Mouse (Mus musculus) thymus, postnatal 4 days (tissue): ENCODE data around the gene Armcx3.
A peak's percentile ranks its signal among the peaks of the same experiment; 100 is the strongest.
"Not testable (repeated sequence)": the region's sequence is repeated elsewhere in the genome, so short reads cannot be mapped to it uniquely, and the experiment has no call there.

Experiments used
- DNase-seq: peaks from one replicate; pipeline ENCODE4 v3.0.0; 2021

The Armcx3 gene

GRCm38 (mm10) chrX:134756434-134757292 is at the start of gene Armcx3:
Gene Armcx3 (plus strand): TSS chrX:134756595.
- DNase-seq: peak; percentile 62

DNA sequence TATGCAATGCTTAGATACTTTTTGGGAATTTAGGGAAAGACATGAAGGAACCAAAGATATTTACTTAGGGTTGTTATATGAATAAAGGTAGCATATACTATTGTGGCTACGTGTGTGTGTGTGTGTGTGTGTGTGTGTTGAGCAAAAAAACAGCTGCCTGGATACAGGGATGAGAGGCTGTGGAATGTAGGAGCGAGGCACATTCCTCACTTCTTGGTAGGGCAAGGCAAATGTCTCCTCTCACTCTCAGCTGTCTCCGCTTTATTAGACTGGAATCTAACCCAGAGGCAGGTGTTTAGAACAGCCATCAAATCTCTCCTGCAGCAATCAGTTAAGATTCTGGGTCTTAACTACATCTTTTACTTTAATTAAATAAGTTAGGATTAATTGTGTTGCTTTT is 39.5 kb upstream of the Armcx3 start:
- DNase-seq: no peak

GRCm38 (mm10) chrX:134717752-134718308 is 38.6 kb upstream of the Armcx3 start, which contains the start of gene Armcx1:
Gene Armcx1 (plus strand): TSS chrX:134717963.
- peak; percentile 46 for DNase-seq

- peak; percentile 41 for DNase-seq
Observed at GRCm38 (mm10) chrX:134718524-134718923, 37.9 kb upstream of the Armcx3 start.

DNA sequence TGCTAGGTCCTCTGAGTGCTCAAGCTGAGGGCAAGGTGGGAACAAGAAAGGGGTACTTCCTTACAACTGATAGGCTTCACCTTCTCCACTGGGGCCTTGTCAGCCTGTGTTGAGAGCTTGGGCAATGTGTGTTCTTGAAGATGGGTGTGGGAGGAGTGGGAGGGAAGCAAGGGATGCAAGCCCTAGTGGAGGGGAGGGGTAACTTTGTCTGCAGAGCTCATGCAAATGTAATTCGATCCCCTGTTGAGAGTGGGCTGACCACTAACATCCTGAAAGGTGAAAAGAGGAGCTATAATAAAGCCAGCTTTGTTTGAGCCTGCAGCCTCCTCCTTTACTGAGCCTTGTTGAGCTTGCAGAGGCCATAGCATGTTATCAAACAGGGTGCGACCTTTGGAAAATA is 32.6 kb upstream of the Armcx3 start:
- not testable (repeated sequence) for DNase-seq

GRCm38 (mm10) chrX:134729778-134730177 is 26.6 kb upstream of the Armcx3 start:
- no peak for DNase-seq

- DNase-seq: no peak
Observed at GRCm38 (mm10) chrX:134737796-134738195, 18.6 kb upstream of the Armcx3 start.

- DNase-seq: no peak
Observed at GRCm38 (mm10) chrX:134739160-134739559, 17.2 kb upstream of the Armcx3 start.

- DNase-seq: no peak
Observed at GRCm38 (mm10) chrX:134741862-134742261, 14.5 kb upstream of the Armcx3 start.

DNA sequence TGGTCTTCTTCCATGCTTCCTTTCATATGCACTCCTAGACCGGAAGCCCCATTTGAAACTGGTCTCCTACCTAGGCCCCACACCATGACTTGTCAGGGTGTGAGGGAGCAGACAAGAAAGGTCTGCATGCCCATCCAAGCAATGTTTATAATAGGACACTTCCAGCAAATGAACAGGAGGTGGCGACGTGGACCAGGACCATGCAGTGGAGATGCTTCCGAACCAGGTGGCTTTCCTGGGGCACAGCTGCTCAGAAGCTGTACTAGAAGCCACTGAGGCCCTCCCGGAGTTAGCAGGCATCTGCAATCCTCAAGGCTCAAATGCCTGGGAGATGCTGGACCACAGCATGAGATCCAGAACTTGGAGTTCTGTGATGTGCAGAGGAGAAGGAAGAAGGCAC is 9.9 kb upstream of the Armcx3 start:
- peak; percentile 63 for DNase-seq

GRCm38 (mm10) chrX:134750764-134751592 is 5.4 kb upstream of the Armcx3 start, which contains the start of gene Armcx6:
Gene Armcx6 (minus strand): TSS chrX:134751417.
- DNase-seq: peak; percentile 77

GRCm38 (mm10) chrX:134751910-134752309 is 4.5 kb upstream of the Armcx3 start:
- DNase-seq: no peak

DNA sequence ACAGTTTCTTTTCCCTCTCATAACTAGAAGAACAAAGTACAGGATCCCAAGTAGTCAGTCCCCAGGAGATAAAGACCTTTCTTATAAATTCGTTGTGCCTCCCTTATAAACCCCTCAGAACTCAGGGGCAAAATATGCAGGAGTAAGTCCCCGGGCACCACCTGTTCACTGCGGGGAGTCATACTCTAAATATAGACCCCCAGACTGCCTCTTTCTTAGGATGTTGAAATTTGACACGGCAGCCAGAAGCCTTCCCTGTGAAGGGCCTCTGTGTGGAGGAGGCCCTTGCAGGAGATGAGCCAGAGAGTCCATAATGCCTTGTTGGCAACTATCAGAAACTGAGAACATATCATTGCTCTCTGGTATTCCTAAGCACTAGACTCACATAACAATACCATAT is 3.8 kb upstream of the Armcx3 start:
- DNase-seq: no peak

- DNase-seq: no peak
Observed at GRCm38 (mm10) chrX:134757293-134757995, 1.0 kb downstream of the Armcx3 start.

DNA sequence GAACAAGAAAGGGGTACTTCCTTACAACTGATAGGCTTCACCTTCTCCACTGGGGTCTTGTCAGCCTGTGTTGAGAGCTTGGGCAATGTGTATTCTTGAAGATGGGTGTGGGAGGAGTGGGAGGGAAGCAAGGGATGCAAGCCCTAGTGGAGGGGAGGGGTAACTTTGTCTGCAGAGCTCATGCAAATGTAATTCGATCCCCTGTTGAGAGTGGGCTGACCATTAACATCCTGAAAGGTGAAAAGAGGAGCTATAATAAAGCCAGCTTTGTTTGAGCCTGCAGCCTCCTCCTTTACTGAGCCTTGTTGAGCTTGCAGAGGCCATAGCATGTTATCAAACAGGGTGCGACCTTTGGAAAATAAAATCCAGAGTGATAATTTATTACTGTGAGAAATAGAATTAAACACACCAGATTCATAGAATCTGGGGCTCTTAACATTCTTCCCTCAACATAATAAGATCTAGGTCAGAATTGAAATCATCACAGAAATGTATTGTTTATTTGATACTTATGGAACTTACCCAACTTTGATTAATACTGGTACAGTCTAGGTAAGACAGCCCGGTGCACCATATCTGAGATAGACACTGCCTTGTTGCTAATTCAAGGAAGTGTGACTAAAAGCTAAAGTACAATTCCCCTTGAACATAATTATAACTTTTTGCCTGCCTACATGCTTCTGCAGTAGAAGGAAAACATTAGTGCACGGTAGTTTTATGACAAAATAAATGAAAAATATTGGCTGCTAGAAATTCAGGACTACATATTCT is 7.2 kb downstream of the Armcx3 start:
- DNase-seq: not testable (repeated sequence)

- DNase-seq: no peak
Observed at GRCm38 (mm10) chrX:134787728-134788127, 31.3 kb downstream of the Armcx3 start.

- DNase-seq: peak; percentile 31
Observed at GRCm38 (mm10) chrX:134807833-134808754, 51.7 kb downstream of the Armcx3 start.

GRCm38 (mm10) chrX:134808755-134809224 is 52.4 kb downstream of the Armcx3 start, which contains the start of gene Armcx2:
Gene Armcx2 (minus strand): TSS chrX:134809221.
- DNase-seq: peak; percentile 48
